Mouse (Mus musculus): ENCODE measurements at regions not wholly inside any gene's neighbourhood (a gene's known extent, or its start where the extent isn't known, plus 50 kb on each side); places are given as distances from the start of the nearest gene placed in this dataset.
A peak's percentile ranks its signal among the peaks of the same experiment; 100 is the strongest.

DNA sequence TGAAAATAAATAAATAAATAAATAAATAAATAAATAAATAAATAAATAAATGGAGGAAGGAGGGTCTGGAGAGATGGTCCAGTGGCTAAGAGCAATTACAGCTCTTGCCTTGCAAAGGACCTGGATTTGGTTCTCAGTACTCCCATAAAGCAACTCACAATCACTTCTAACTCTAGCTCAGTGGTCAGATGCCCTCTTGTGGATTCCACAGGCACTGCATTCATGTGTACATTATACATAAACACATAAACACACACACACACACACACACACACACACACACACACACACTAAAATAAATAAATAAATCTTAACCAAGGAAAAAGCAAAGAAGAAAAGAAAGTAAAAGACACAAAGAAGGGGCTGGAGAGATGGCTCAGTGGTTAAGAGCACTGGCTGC is 74.2 kb upstream of the Dhx40 start:
- no peak for DNase-seq

- no peak for DNase-seq
Measured at GRCm38 (mm10) chr11:86879356-86879905, 71.9 kb upstream of the Dhx40 start.

DNA sequence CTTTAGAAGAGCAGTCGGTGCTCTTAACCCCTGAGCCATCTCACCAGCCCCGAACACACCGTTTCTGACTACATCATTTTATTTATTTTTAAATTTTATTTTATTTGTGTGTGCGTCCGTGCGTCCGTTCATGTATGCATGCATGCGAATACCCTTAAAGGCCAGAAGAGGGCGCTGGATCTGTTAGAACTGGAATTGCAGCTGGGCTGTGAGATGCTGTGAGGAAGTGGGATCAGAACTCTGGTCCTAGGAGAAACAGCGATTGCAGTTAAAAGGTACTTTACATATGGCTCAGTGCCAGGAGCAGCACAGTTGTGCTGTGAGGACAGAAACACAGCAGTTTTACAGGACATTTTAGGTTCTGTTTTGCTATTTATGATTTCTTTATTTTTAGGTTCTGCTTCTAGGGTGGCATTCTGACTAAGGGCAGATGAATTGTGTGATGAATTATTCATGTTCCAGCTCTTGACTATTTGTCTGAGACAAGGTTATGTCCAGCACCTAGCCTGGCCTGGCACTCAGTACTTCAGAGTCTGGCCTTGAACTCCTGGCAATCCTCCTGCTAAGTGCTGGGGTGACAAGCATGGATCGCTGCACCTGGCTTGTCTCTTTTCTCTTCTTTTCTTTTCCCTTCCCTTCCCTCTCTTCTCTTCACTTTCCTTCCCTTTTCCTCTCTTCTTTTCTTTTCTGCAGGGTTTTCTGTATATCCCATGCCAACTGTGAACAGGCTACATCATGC is 71.0 kb upstream of the Dhx40 start:
- DNase-seq, result no peak

DNA sequence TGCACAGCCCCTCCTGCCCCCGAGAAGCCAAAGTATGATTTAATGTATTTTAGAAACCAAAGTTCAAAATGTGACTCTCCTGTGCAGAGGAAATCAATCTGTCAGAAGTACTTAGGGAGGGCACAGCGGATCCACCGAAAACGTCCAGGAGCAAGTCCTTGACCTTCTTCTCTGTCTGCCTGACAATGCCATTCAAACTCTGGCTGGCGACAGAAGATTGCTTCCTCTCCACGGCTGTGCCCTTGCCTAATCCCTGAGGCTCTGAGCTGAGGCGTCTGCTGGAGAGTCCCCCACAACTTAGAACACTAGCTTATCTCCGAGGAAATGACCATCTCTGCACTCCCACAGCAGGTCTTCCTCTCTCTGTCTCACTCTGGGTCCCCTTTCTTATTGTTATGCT is 69.0 kb upstream of the Dhx40 start:
- DNase-seq, result no peak

GRCm38 (mm10) chr11:86875738-86876137 is 68.2 kb upstream of the Dhx40 start:
- DNase-seq, result no peak

DNA sequence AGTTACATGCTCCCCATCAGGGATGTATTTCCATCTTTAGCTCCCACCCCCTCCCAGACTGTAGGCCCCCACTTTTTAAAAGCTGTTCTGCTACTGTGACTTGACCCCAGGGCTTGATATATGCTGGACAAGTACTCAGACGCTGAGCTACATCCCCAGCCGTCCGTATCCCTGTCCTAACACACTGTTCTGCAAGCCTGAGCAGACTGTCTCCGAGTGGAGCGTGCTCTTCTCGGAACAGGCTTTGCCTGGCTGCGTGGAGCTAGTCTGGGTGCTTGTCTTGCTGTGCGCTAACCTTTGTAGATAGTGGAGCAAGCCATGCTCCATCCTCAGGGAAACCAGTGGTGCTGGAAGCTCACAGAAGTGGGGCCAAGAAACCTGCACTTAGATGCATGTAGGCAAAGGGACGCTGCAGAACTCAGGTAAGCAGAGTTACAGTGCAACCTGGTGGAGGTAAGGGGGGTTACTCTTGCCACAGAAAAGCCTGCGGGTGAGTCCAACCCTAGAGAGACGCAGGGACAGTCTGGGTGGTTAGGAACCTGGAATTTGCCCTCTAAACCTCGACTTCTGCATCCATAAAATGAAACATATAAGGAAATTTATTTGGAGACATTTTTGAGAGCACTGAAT is 67.2 kb upstream of the Dhx40 start:
- DNase-seq, result peak; percentile 64

- DNase-seq, result no peak
Measured at GRCm38 (mm10) chr11:86873406-86873700, 65.8 kb upstream of the Dhx40 start.

DNA sequence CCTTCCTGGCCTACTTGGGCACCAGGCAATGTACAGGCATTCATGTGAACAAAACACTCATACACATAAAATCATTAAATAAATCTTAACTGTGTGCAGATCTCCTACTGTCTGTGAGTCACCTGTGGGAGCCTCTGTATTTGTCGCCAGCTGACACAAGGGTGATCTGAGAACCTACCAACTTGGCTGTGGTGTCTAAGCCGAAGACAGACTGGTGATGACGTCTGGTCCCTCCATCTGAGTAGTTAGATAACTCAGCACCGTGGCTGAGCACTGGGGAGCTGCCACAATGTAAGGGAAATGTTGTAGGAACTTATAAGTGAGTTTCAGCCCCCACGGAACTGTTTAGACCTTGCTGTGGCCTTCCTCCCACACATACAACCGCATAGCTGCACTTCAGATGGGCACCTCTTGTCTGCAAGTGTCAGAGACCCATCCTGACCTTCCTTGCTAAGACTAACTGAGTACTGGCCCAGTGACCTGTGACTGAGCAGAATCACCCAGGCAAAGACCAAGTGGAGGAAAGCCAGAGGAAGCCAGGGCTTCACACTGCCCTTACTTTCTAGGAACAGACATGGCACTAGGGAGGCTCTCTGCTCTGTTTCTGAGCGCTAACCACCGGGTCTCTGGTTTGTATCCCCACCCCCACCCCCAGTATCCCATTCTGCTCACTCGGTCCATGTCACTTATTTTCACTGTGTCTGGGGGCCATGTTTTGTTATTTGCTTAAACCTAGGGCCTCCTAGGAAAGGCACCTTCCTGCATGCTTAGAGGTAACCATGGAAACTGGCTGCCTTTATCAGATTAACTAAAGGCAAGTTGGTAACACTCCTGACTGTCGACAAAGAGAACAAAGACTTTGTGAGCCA is 65.2 kb upstream of the Dhx40 start:
- DNase-seq, result peak; percentile 47

DNA sequence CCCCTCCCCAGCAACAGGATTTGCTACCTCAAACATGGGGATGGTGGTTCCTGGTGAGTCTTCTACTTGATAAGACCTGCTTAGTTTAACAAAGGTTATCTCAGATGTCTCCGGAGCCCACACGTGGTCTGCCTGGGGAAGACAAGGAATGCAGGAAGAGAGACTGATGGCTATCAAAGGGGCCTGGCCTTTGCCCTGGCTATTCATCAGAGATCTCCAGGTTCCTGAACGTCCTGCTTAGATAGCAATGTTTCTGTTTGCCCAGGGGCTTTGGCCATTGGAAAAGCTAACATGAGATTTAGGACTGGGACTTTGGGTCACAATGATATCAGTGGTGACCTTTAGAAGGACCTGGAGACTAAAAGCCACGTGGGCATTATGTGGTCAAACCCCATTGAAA is 64.2 kb upstream of the Dhx40 start:
- DNase-seq, result no peak

GRCm38 (mm10) chr11:86870486-86871165 is 63.1 kb upstream of the Dhx40 start:
- DNase-seq, result peak; percentile 27

DNA sequence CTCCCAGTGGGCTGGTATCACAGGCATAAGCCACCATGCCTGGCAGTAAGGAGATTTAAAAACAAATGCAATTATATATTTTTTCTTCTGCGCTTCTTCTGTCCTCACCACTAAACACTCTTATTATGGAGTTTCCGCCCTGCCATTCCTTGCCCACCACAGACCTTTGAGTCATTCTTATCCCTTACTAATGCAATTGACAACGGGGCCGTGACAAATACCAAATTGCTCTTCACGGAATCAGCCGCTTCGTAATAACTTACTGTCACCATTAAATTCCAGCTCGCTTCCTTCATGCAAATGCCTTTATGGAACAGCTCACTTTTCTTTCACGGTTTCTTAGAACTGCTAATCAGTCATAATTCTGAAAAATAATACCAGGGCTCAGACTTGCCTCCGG is 59.4 kb upstream of the Dhx40 start:
- DNase-seq, result no peak

GRCm38 (mm10) chr11:86859864-86860528 is 52.5 kb upstream of the Dhx40 start:
- no peak for DNase-seq

DNA sequence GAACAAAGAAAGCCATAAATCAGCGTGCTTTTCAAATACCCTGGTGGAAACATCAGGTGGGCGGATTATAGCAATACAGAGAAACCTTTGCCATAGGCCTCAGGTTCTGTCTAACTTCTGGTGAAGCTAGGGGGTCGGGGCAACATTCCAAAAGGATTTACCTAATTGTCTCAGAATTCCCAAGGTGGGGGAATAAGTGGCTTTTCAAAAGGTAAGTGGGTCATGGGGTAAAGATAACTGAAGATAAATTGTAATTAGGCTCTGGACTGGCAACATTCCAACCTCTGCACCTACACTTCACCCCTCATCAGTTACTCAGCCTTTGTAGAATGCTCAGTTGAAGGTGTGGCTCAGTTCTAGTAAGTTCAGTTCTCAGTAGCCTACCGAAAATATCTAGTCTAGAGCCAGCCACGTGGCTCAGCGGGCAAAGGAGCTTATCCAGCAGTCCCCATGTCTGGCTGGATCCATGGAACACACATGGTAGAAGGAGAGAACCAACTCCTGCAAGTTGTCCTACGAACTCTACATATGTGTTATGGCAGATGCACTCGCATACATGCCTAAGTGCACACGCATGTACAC is 51.8 kb upstream of the Dhx40 start:
- no peak for DNase-seq

DNA sequence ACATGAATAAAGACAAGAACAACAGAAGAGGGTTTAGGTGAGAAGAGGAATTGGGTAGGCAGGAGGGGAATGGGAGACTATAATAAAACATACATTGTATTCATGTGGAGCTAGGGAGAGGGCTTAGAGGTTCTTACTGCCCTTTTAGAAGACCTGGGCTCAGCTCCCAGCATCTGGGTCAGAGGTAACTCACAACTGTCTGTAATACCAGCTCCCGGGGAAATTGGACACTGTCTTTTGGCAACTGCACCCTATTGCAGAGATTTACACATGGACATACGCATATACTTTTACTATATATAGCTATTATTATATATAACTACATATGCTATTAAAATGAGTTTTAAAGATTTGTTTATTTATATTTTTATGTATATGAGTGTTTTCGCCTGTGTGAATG is 50.7 kb upstream of the Dhx40 start:
- DNase-seq, result no peak

All from kidney, postnatal 14 days (tissue).